Mouse (Mus musculus) thymus, postnatal 4 days (tissue): ENCODE data around the gene Eva1c.
A peak's percentile ranks its signal among the peaks of the same experiment; 100 is the strongest.

ENCODE experiments used
- DNase-seq: peaks from one replicate; pipeline ENCODE4 v3.0.0; 2021

Eva1c gene

DNA sequence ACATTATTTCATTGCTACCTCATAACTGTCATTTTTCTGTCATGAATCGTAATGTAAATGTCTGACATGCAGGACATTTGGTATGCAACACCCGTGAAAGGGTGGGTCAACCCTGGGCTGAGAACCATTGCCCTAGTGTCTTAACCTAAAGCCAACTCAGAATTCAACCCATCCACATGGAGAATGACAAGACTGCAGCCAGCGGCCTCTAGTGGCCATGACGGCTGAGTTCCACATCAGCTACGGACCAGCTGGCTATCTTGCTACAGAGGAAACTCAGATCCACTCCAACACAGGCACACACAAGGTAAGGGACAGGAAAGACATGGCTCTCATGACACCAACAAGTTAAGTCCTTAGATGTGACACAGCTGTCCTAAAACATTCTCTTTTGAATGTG lies 98.9 kb downstream of the Eva1c start:
- peak; percentile 64 for DNase-seq

DNA sequence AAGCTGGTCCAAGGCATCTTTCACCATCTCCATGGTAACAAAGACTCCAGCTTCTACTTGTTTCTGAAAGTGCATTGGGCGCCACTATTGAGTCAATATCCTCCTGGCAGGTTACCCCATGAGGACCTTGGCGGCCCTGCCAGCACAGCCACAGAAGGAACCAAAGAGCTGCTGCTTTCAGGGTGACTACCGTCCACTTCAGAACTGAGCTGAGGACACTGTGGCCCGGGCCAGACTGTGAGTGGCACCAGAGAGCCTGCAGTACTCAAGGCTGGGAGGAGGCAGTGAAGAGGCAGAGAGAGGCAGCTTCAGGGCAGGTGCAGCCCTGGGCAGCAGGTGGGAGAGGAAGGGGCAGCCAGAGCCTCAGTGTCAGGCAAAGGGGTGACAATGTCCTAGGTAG lies 100.9 kb downstream of the Eva1c start:
- no peak for DNase-seq

DNA sequence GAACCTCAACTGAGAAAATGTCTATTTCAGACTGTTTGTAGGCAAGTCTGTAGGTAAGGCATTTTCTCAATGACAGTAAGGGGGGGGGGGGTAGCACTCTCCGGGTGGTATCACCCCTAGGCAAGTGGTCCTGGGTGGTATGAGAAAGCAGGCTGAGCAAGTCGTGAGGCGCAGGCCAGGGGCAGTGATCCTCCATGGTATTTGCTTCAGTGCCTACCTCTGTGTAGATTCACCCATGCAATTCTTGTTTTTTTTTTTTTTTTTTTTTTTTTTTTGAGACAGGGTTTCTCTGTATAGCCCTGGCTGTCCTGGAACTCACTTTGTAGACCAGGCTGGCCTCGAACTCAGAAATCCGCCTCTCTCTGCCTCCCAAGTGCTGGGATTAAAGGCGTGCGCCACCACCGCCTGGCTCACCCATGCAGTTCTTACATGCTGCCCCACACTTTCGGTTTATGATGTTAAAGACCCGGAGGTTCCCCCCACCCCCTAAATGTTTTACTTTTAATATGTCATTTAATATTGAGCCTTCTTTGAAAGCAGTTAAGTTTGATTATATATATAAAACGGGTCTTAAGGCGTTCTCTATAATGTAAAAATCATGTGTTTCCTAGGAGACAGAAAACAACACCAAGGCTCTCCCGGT lies 107.1 kb downstream of the Eva1c start:
- DNase-seq: no peak

DNA sequence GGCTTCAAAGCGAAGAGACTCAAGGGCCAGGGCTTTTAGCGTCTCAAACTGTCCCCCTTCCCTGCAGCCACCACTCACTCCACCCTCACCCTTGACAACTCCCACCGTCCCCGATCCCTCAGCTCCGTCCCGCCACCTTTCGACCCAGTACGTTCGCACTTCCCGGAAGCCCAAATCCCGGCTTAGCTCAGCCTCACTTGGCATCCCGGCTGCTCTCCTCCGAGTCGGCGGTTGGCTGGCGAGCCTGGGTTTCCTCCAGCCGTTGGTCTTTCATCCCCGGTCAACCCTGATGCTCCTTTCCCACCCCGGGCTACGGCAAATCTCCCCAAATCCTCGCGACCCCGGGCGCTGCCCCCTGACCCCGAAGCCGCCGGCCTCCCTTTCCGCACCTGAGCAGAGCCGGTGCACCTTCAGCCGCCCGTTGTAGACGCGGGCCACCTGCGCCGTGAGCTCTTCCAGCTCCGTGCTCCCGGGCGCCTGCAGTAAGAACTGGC lies 107.7 kb downstream of the Eva1c start:
- no peak for DNase-seq

DNA sequence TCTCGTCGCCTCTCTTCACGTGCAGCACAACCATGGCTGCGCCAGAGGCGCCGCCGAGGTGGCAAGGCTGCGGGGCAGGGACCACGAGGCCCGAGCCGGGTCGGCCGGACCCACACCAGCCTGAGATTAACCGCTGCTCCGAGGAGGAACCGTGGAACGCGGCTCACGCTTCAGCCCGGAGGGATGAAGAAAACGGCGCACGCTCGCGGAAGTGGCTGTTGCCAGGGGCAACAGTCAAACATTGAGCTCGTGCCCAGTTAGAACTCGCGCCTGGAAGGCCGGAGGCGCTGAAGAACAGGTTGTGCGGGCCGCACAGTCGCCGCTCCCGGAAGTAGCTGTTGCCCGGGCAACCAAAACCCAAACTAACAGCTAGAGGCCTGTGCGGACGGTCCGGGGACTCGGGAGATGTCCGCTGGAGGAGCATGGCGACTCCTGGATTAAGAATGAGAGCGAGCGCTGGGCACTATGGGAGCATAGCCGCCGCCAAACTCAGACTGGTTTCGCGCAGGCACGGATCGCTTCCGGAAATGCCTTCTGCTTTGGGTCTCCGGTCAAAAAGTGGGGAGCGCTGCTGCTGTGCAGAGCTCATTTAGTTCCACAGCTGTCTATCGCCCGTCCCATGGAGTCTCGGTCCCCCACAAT lies 108.3 kb downstream of the Eva1c start, which contains the start of gene Cfap298:
Gene Cfap298 (minus strand): TSS at position 428 of the 642 bp plus-strand sequence.
- peak; percentile 90 for DNase-seq

DNA sequence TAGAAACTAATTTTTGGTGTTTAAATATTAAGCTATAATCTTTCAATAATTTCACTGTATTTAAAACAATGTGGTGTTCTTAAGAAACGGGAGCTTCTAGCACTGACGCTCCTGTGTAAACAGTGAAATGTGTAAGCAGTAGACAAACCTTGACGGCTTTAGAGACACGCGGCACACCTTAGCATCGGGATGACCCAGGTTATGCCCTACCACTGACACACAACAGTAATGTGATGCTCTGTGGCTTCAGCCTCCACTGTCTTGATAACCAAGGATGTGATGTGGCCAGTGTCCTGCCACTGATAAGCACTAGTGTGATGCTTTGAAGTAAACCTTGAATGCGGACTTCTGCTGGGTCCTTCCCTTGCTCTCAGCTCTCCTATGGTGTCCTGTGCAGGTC lies 114.7 kb downstream of the Eva1c start:
- DNase-seq: no peak

DNA sequence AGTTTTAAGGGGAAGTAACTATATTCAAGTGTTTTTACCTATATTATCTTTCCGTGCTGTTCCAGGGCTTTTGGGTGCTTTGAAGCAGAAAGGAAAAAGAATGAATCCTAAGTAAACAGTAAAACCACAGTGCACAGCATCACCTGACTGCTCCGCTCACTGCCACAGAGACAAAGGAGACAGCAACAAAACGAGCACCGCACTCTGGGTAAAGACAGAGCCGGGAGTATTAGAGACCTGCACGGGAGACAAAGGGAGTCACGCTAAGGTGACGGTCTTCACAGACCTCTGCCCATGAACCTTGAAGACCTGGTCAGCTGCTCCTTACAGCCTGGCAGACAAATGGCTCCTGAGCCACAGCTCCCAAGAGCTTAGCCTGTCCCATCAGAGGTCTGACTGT lies 120.5 kb downstream of the Eva1c start:
- DNase-seq: no peak

DNA sequence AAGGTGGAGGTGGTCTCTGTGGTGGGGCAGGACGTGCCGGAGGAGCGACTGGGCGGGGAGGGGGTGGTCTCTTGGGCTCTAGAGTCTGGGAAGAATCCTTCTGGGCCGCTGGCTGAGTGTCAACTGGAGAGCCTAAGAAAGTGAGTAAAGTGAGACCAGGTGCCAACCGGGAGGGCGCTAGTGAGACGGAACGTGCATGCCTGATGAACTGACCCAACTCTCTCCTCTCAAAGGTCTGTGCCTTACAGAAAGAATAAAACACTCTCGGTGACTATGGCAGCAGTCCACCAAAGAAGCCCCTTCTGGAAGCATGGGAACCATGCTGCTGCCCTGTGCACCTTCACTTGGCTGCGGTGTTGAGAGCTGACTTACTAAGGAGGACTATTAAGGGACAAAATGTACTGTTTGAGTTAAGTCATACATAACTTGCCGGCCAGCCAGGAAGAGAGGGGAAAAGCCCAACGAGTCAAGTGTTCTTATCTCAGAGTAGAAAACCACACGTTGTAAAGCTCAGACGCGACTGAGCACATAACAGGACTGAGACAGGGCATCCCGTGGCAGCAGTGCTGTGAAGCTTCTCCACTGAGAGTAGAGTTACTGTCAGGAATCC lies 123.9 kb downstream of the Eva1c start:
- DNase-seq: no peak

DNA sequence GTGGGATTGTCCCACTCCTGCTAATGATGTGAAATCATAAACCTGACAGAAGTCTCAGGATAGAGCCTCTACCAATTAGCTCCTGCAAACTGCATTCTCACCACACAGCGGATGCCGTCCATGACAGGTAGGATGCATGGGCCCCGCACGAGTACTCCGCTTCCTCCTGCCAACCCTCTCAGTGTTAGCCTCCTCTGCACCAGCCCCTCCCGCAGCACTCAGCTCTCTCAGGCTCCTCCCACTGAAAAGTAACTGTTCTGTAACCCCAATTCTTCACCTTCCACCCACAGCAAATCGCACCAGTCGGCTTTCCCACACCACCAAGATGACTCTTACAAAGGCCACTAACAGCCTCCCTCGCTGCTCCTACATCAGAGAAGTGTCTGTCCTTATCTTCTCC lies 126.6 kb downstream of the Eva1c start:
- DNase-seq: no peak

DNA sequence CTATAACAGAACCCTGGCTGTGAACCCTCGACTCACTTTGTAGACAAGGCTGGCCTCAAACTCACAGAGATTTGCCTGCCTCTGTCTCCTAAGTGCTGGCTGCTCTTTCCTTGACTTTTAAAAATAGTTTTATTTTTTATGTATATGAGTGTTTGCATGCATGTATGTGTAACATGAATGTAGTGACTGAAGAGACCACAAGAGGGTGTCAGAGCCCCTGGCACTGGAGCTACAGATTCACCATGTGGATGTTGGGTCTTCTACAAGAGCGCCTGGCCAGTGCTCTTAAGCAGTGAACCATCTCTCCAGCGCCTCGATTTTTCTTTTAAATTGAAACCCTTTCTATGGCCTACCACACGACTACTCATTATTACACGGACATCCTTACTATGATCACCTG lies 127.3 kb downstream of the Eva1c start:
- DNase-seq: no peak
